18 mouse cellular contexts compared by ENCODE assay signal in genomic region chr2:127140011-127140410, GRCm38 (mm10).
"Had no signal": no experiment of that assay in that cellular context is flagged by ENCODE, and none has a peak within 500 bp of the region (broad histone marks: within the 10 kb centered on the region; RNA-seq: fewer than 3 reads in every experiment).

No protein-coding gene starts in this region.

- H3K36me3 ChIP-seq: neural tube, embryonic 15.5 days had no signal

- H3K4me3 ChIP-seq: midbrain, embryonic 10.5 days; midbrain, embryonic 12.5 days; myocyte; neural tube, embryonic 13.5 days; neural tube, embryonic 15.5 days had no signal

- H3K27ac ChIP-seq: midbrain, embryonic 10.5 days; midbrain, embryonic 12.5 days; neural tube, embryonic 13.5 days; neural tube, embryonic 15.5 days had no signal

- H3K27me3 ChIP-seq: neural tube, embryonic 15.5 days had no signal

- DNase-seq: lung, adult 18-20 months; lung, embryonic 14.5 days; lung, postnatal 10 days; lung, postnatal 4 days; midbrain, embryonic 14.5 days; retina, postnatal 1 day; right cerebral cortex, postnatal 14 days; right cerebral cortex, postnatal 4 days; spleen, adult 18-20 months; thymus, adult 18-20 months; thymus, postnatal 14 days; thymus, postnatal 36 days had no signal

- ATAC-seq: midbrain, embryonic 16.5 days had no signal

- H3K9ac ChIP-seq: lung, embryonic 14.5 days; midbrain, embryonic 12.5 days; neural tube, embryonic 13.5 days; neural tube, embryonic 15.5 days had no signal

- H3K9me3 ChIP-seq: midbrain, embryonic 10.5 days; midbrain, embryonic 12.5 days; neural tube, embryonic 13.5 days; neural tube, embryonic 15.5 days had no signal
